Mouse (Mus musculus): Measurements from ENCODE around the gene Zfp335. TPM values are rescaled to one million over a fixed set of nuclear protein-coding genes. Genes with fewer than 3 reads are reported as not detected.
"Not testable (repeated sequence)": the region's sequence is repeated elsewhere in the genome, so short reads cannot be mapped to it uniquely, and the experiment has no call there.

Gene Zfp335
- total RNA-seq, 2 experiments from 2014 or later, result 22.6 to 28.5 TPM

- intact Hi-C loops (cut with DNase I), result loop anchor here (2.0 kb wide), 2 partner anchors 33 to 43 kb away; partner anchors contain the start of gene Zfp335
- not testable (repeated sequence) for DNase-seq (ENCODE audit: low spot score in 2 of 2)
Observed at GRCm38 (mm10) chr2:164877376-164878215, 34.0 kb downstream of the Zfp335 start.

GRCm38 (mm10) chr2:164875648-164876047, 35.9 kb downstream of the Zfp335 start:
- DNase-seq (ENCODE audit: low spot score in 2 of 2); intact Hi-C loops (cut with DNase I): not testable (repeated sequence)

GRCm38 (mm10) chr2:164874239-164874769, 37.3 kb downstream of the Zfp335 start:
- no peak for DNase-seq (ENCODE audit: low spot score in 2 of 2)

GRCm38 (mm10) chr2:164873621-164874020, 37.9 kb downstream of the Zfp335 start:
- no peak for DNase-seq (ENCODE audit: low spot score in 2 of 2)
- intact Hi-C loops (cut with DNase I), result no loop called here

More at GRCm38 (mm10) chr2:164874239-164874769, 37.3 kb downstream of the Zfp335 start:
- intact Hi-C loops (cut with DNase I), result no loop called here

GRCm38 (mm10) chr2:164871602-164872303, 39.8 kb downstream of the Zfp335 start:
- intact Hi-C loops (cut with DNase I), result no loop called here
- no peak for DNase-seq (ENCODE audit: low spot score in 2 of 2)

- DNase-seq (ENCODE audit: low spot score in 2 of 2), result no peak
- intact Hi-C loops (cut with DNase I), result no loop called here
Observed at GRCm38 (mm10) chr2:164868491-164868890, 43.1 kb downstream of the Zfp335 start.

GRCm38 (mm10) chr2:164867566-164867965, 44.0 kb downstream of the Zfp335 start:
- DNase-seq (ENCODE audit: low spot score in 2 of 2), result no peak
- intact Hi-C loops (cut with DNase I), result no loop called here

GRCm38 (mm10) chr2:164866741-164867551, 44.6 kb downstream of the Zfp335 start:
- no peak for DNase-seq (ENCODE audit: low spot score in 2 of 2)

GRCm38 (mm10) chr2:164864593-164864992, 47.0 kb downstream of the Zfp335 start:
- no peak for DNase-seq (ENCODE audit: low spot score in 2 of 2)
- intact Hi-C loops (cut with DNase I), result no loop called here

More at GRCm38 (mm10) chr2:164866741-164867551, 44.6 kb downstream of the Zfp335 start:
- intact Hi-C loops (cut with DNase I), result no loop called here

- DNase-seq (ENCODE audit: low spot score in 2 of 2); intact Hi-C loops (cut with DNase I): not testable (repeated sequence)
Observed at GRCm38 (mm10) chr2:164863411-164863810, 48.1 kb downstream of the Zfp335 start.

- intact Hi-C loops (cut with DNase I), result no loop called here
- no peak for DNase-seq (ENCODE audit: low spot score in 2 of 2)
Observed at GRCm38 (mm10) chr2:164862179-164862861, 49.2 kb downstream of the Zfp335 start.

- intact Hi-C loops (cut with DNase I), result no loop called here
- no peak for DNase-seq (ENCODE audit: low spot score in 2 of 2)
Observed at GRCm38 (mm10) chr2:164861094-164861493, 50.5 kb downstream of the Zfp335 start.

- intact Hi-C loops (cut with DNase I), result no loop called here
- DNase-seq (ENCODE audit: low spot score in 2 of 2), result no peak
Observed at GRCm38 (mm10) chr2:164859640-164860432, 51.7 kb downstream of the Zfp335 start.

- intact Hi-C loops (cut with DNase I), result no loop called here
- DNase-seq (ENCODE audit: low spot score in 2 of 2), result no peak
Observed at GRCm38 (mm10) chr2:164859155-164859554, 52.4 kb downstream of the Zfp335 start.

- no peak for DNase-seq (ENCODE audit: low spot score in 2 of 2)
- intact Hi-C loops (cut with DNase I), result no loop called here
Observed at GRCm38 (mm10) chr2:164857842-164858553, 53.6 kb downstream of the Zfp335 start.

GRCm38 (mm10) chr2:164857101-164857821, 54.3 kb downstream of the Zfp335 start, which contains the start of gene Pltp:
Gene Pltp (minus strand): TSS chr2:164857711.
- intact Hi-C loops (cut with DNase I), result no loop called here
- peak in 1 of 2 experiments; percentile 31 for DNase-seq (ENCODE audit: low spot score in 2 of 2)

Data from left cerebral cortex, postnatal 36 days (tissue).